Mouse (Mus musculus) neutrophil, adult 83 days (primary cell): ENCODE results near the gene Tmem114. TPM values are rescaled to one million over a fixed set of nuclear protein-coding genes. Genes with fewer than 3 reads are reported as not detected.

ENCODE experiments used
- total RNA-seq, 2 experiments: library from RNA; stranded (reverse); gene quantifications; one replicate each; pipeline ENCODE4 v1.2.4; 2023

Tmem114 gene
- not detected for total RNA-seq

GRCm38 (mm10) chr16:8424971-8425330 lies at the start of gene Tmem114:
Tmem114 (minus strand) TSS chr16:8425136.

GRCm38 (mm10) chr16:8470603-8471481 lies 45.9 kb upstream of the Tmem114 start, which contains the start of gene Mettl22:
Mettl22 (plus strand) TSS chr16:8470788.

Other genes with a start within 250 kb of the Tmem114 start
- 1 to 10 TPM; 2.7 to 6.2 TPM for gene Mettl22, start 45.7 kb upstream of the Tmem114 start, total RNA-seq
- under 1 TPM; 0.13 to 0.22 TPM for gene Abat, start 88.3 kb upstream of the Tmem114 start, total RNA-seq
- gene Pmm2, start 212.5 kb upstream of the Tmem114 start, total RNA-seq, result 10 to 100 TPM; 34.5 to 35.2 TPM
- 1 to 10 TPM; 3.2 to 4.9 TPM for gene Tmem186, start 212.6 kb upstream of the Tmem114 start, total RNA-seq
- gene Carhsp1, start 247.0 kb upstream of the Tmem114 start, total RNA-seq, result 10 to 100 TPM; 58.4 to 63.4 TPM